Mouse (Mus musculus) liver, embryonic 14.5 days (tissue): ENCODE data around the gene Arhgap10. TPM values are rescaled to one million over a fixed set of nuclear protein-coding genes. Genes with fewer than 3 reads are reported as not detected.

Experiments
- ATAC-seq: fragments of 200-750 bp; cut with Nextera tagmentation; 2 replicates; pipeline ENCODE4 v1.8.0; 2017; ENCODE audit warnings: moderate number of reproducible peaks, mild to moderate bottlenecking, moderate library complexity; ENCODE audit not compliant: insufficient read depth
- DNase-seq, 3 experiments: peaks; one replicate each; pipeline ENCODE4 v3.0.0-alpha.2; 2012 to 2013; ENCODE audit warnings: low read depth in 3 of 3, low spot score in 3 of 3
- H3K27ac ChIP-seq: fragments of 300-500 bp; sonication (generic); 2 replicates; pipeline ENCODE4 v1.5.1; 2014; ENCODE audit warnings: moderate library complexity, mild to moderate bottlenecking, control low read depth, inconsistent platforms
- H3K27me3 ChIP-seq: fragments of 300-500 bp; sonication (generic); 2 replicates; pipeline ENCODE4 v1.6.1; 2014; ENCODE audit warnings: mild to moderate bottlenecking, low read length, moderate library complexity; ENCODE audit not compliant: control insufficient read depth, insufficient read depth
- H3K36me3 ChIP-seq: fragments of 300-500 bp; sonication (generic); replicated peaks from 2 replicates; pipeline ENCODE4 v1.6.1; 2014; ENCODE audit warnings: low read depth; ENCODE audit not compliant: control insufficient read depth, insufficient read depth
- H3K4me1 ChIP-seq, 2 experiments: fragments of 200-500 bp in 1 of 2; fragments of 300-500 bp in 1 of 2; sonication (generic) in 1 of 2; replicated peaks; 2 replicates each; pipeline ENCODE4 v1.6.1; 2012 to 2014; ENCODE audit warnings: antibody characterized with exemption in 1 of 2, inconsistent platforms in 1 of 2, low read length in 1 of 2; ENCODE audit not compliant: control insufficient read depth in 2 of 2, insufficient read depth in 2 of 2
- H3K4me2 ChIP-seq: fragments of 300-500 bp; sonication (generic); 2 replicates; pipeline ENCODE4 v1.6.1; 2014; ENCODE audit warnings: low read depth, mild to moderate bottlenecking, control low read depth, moderate library complexity
- H3K4me3 ChIP-seq, 2 experiments: fragments of 200-500 bp in 1 of 2; fragments of 300-500 bp in 1 of 2; sonication (generic) in 1 of 2; 2 replicates each; pipeline ENCODE4 v1.5.1; 2012 to 2014; ENCODE audit warnings: low read depth in 2 of 2, low read length in 2 of 2, mild to moderate bottlenecking in 2 of 2, control low read depth in 1 of 2, inconsistent platforms in 1 of 2, moderate library complexity in 1 of 2; ENCODE audit not compliant: insufficient read depth in 1 of 2
- H3K9ac ChIP-seq: fragments of 300-500 bp; sonication (generic); replicated peaks from 2 replicates; pipeline ENCODE4 v1.6.1; 2014; ENCODE audit warnings: mild to moderate bottlenecking, control low read depth, moderate library complexity
- H3K9me3 ChIP-seq: fragments of 300-500 bp; sonication (generic); 2 replicates; pipeline ENCODE4 v1.6.1; 2016; ENCODE audit warnings: low read length, mixed read lengths; ENCODE audit not compliant: control insufficient read depth
- CTCF ChIP-seq: IDR thresholded peaks from 2 replicates; pipeline ENCODE4 v1.5.1; 2016; ENCODE audit warnings: antibody characterized with exemption, low read depth, control low read depth
- EP300 ChIP-seq: IDR thresholded peaks from 2 replicates; pipeline ENCODE4 v1.6.1; 2016; ENCODE audit warnings: antibody characterized with exemption, low read depth
- WGBS: fragments of 180-500 bp; shearing (Covaris S2); extraction: QIAGEN DNeasy Blood & Tissue Kit; methylation state at CpG from one replicate; pipeline ENCODE4 v1.1.7; 2014; ENCODE audit not compliant: insufficient replicate concordance; 5-methylcytosine and 5-hydroxymethylcytosine counted together
- polyA plus RNA-seq, 2 experiments: library from polyadenylated mRNA; depleted of rRNA in 1 of 2; stranded (reverse) in 1 of 2; unstranded in 1 of 2; fragments of >200 nt; fragmentation: Nextera tagmentation in 1 of 2; extraction: Ambion mirVana in 1 of 2; gene quantifications; 2 replicates each; pipeline versions ENCODE4 v1.2.1 to v1.2.3; 2012 to 2014

Arhgap10 gene
- polyA plus RNA-seq, 2 experiments = 4.6 TPM

DNA sequence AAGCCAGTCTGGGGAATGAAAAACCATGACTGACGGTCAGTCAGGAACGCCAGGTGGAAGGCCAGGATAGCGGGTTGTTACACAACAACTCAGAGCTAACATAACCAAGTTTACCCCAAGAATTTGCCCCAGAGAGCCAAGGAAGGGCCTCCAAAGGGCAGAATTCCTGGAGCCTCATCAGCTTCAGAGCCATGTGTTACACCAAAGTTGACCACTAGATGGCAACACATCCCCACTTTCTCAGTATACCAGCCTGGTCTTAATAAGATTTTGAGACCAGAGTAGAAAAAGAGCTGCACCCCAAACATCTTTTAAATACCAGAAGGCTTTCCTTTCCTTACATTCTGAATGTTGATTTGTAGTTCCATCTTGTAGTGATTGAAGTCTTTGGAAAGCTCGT lies 98.0 kb downstream of the Arhgap10 start:
- 39% methylated on average over 4 of the region's 4 CpGs for WGBS
- ATAC-seq = no peak

DNA sequence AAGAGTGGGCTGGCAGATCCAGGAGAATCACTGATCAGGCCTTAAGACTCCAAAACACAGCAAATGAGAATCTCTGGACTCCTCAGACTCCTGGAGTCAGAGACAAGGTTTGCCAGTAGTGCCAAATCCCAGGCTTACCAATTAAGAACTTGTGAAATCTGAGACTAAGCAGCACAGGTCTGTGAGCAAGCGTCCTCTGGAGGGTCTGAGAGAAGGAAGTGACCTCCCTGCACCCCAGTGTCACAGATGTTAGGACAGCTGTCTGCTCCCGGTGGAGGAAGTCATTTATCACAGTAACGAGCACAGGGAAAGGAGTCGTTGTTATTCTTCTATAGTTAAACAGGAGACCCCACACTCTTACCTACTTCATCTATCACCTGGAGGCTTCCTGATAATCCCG lies 101.0 kb downstream of the Arhgap10 start:
- no peak overlapping the region for H3K27ac ChIP-seq
- ATAC-seq (no peak), DNase-seq (no peak)
- WGBS = 40% methylated on average over 5 of the region's 5 CpGs
- no peaks in the 10 kb centered on the region for H3K9me3 ChIP-seq
- no peak overlapping the region for H3K9ac ChIP-seq
- H3K4me1 ChIP-seq = peaks cover 0 to 2% of the 10 kb centered on the region in 2 experiments; a peak in 1 of 4 replicates
- H3K4me2 ChIP-seq = no peak overlapping the region
- no peaks in the 10 kb centered on the region; the same call in 1 of the 2 replicates for H3K36me3 ChIP-seq
- TF ChIP-seq EP300 = no peak
- no peak for TF ChIP-seq CTCF
- no peaks in the 10 kb centered on the region for H3K27me3 ChIP-seq
- H3K4me3 ChIP-seq = no peak overlapping the region

More for the DNA sequence above, 98.0 kb downstream of the Arhgap10 start:
- no peaks in the 10 kb centered on the region for H3K9me3 ChIP-seq
- H3K27ac ChIP-seq = no peak overlapping the region
- TF ChIP-seq EP300 (no peak), CTCF (peak; percentile 75)
- H3K36me3 ChIP-seq = no peaks in the 10 kb centered on the region
- H3K9ac ChIP-seq = no peak overlapping the region
- DNase-seq = peak; percentile 34 to 46 (median 44)
- H3K4me3 ChIP-seq = no peak overlapping the region
- peaks cover 4 to 20% of the 10 kb centered on the region in 2 experiments for H3K4me1 ChIP-seq
- no peak overlapping the region for H3K4me2 ChIP-seq
- no peaks in the 10 kb centered on the region for H3K27me3 ChIP-seq

DNA sequence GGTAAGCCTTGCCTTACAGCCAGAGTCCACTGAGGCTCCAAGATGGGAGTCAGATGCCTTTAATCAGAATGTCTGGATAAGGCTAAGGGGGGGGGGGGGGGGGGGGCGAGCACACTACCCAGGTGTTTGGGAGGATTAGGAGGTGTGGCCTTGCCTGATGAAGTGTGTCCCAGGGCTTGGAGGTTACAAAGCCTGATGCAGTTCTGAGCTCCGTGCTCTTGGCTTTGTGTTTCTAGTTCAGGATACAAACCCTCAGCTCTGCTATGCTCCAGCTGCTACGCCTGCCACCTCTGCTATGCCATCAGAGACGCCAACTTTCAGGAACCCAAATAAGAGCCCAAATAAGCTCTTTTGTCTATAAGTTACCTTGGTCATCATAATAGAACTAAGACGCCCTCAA lies 101.7 kb downstream of the Arhgap10 start:
- H3K27me3 ChIP-seq = no peaks in the 10 kb centered on the region
- DNase-seq = no peak
- WGBS = 60% methylated on average over 5 of the region's 5 CpGs
- H3K4me1 ChIP-seq = no peaks in the 10 kb centered on the region
- no peaks in the 10 kb centered on the region; the same call in 1 of the 2 replicates for H3K36me3 ChIP-seq
- TF ChIP-seq CTCF (no peak), EP300 (no peak)
- H3K4me3 ChIP-seq = no peak overlapping the region
- H3K9ac ChIP-seq = no peak overlapping the region
- H3K27ac ChIP-seq = no peak overlapping the region
- no peaks in the 10 kb centered on the region for H3K9me3 ChIP-seq
- ATAC-seq = no peak
- H3K4me2 ChIP-seq = no peak overlapping the region

DNA sequence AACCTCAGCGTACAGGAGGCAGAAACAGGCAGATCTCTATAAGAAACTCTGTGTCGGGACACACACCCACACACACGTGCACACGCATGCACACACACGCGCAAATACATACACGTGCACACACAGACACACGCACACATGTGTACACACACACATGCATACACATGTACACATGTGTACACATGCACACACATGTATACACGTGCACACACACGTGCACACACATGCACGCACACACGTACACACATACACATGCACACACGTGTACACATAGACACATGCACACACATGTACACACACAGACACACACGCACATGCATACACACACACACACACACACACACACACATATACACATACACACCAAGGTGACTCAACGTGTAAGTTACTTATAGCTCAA lies 106.5 kb downstream of the Arhgap10 start:
- Histone ChIP-seq H3K4me1 (no peaks in the 10 kb centered on the region), H3K4me2 (no peak overlapping the region), H3K27ac (no peak overlapping the region), H3K27me3 (no peaks in the 10 kb centered on the region), H3K36me3 (no peaks in the 10 kb centered on the region; the same call in 1 of the 2 replicates), H3K4me3 (no peak overlapping the region), H3K9ac (no peak overlapping the region), H3K9me3 (no peaks in the 10 kb centered on the region)
- no peak for ATAC-seq
- 85% methylated on average over 15 of the region's 15 CpGs for WGBS
- TF ChIP-seq EP300 = no peak
- no peak for TF ChIP-seq CTCF
- DNase-seq = no peak

DNA sequence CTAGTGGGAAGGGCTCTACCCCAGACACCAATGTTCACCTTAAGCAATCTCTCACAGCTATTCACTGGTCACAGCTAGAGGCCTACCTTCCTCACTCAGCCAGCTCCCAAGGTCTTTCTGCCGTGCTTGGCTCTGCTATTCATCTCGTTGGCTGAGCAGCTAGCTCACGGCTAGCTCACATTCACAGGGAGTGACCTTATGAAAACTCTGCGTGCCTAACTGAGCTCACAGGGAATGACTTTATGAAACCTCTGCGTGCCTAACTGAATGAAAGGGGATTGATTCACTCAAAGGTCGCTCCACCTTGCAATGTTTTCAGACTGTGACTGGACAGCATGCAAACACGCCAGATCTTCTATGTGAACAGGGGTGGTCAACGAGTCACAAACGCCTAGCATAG lies 107.4 kb downstream of the Arhgap10 start:
- no peak for ATAC-seq
- H3K4me2 ChIP-seq = no peak overlapping the region
- H3K4me3 ChIP-seq = no peak overlapping the region
- no peak overlapping the region for H3K27ac ChIP-seq
- H3K9ac ChIP-seq = no peak overlapping the region
- no peaks in the 10 kb centered on the region for H3K4me1 ChIP-seq
- no peaks in the 10 kb centered on the region for H3K9me3 ChIP-seq
- no peaks in the 10 kb centered on the region; the same call in 1 of the 2 replicates for H3K36me3 ChIP-seq
- TF ChIP-seq CTCF (no peak), EP300 (no peak)
- no peak for DNase-seq
- WGBS = 74% methylated on average over 9 of the region's 9 CpGs
- no peaks in the 10 kb centered on the region for H3K27me3 ChIP-seq
